Mouse (Mus musculus): ENCODE results near the gene Gnaz. TPM values are rescaled to one million over a fixed set of nuclear protein-coding genes. Genes with fewer than 3 reads are reported as not detected.

Gene Gnaz
- polyA plus RNA-seq (2016; fragmentation: Nextera tagmentation; extraction: Ambion mirVana): 14.0 and 18.5 TPM in 2 replicates

- H3K27me3 ChIP-seq: peaks cover 41% of the 10 kb centered on the region
- H3K9me3 ChIP-seq: no peaks in the 10 kb centered on the region
- H3K27ac ChIP-seq: 0 out of 2 replicates have a peak within 1 kb of the TSS, but pooled peaks have one; percentile 5
- peak; percentile 97 for ATAC-seq (ENCODE audit: low FRiP score)
- WGBS: under 1% methylated on average over 65 of the region's 83 CpGs
- H3K36me3 ChIP-seq (replicated peaks): no peaks in the 10 kb centered on the region
- H3K9ac ChIP-seq: peak within 1 kb of the TSS; percentile 75
- H3K4me3 ChIP-seq (replicated peaks): peak within 1 kb of the TSS; percentile 72
- H3K4me1 ChIP-seq: peaks cover 20% of the 10 kb centered on the region
- peak within 1 kb of the TSS; percentile 95 for H3K4me2 ChIP-seq
These were observed at the start of gene Gnaz for GRCm38 (mm10) chr10:74966850-74967451. Gnaz (plus strand) TSS chr10:74967177.

GRCm38 (mm10) chr10:74919277-74919676, 47.7 kb upstream of the Gnaz start:
- 53% methylated on average over 5 of the region's 5 CpGs for WGBS
- H3K4me3 ChIP-seq (replicated peaks): no peak overlapping the region
- H3K27me3 ChIP-seq: 0 out of 2 replicates have a peak, but pooled peaks cover 1% of the 10 kb centered on the region
- H3K36me3 ChIP-seq (replicated peaks): no peaks in the 10 kb centered on the region
- ATAC-seq (ENCODE audit: low FRiP score): no peak
- no peaks in the 10 kb centered on the region for H3K9me3 ChIP-seq
- no peak overlapping the region for H3K27ac ChIP-seq
- H3K4me1 ChIP-seq: peaks cover 8% of the 10 kb centered on the region; the same call in 1 of the 2 replicates
- no peak overlapping the region for H3K4me2 ChIP-seq
- H3K9ac ChIP-seq: no peak overlapping the region

- no peak overlapping the region for H3K4me2 ChIP-seq
- no peak overlapping the region for H3K9ac ChIP-seq
- peak; percentile 57 for ATAC-seq (ENCODE audit: low FRiP score)
- H3K4me1 ChIP-seq: peaks cover 14% of the 10 kb centered on the region; the same call in 1 of the 2 replicates
- H3K36me3 ChIP-seq (replicated peaks): no peaks in the 10 kb centered on the region
- H3K4me3 ChIP-seq (replicated peaks): no peak overlapping the region
- 49% methylated on average over 17 of the region's 17 CpGs for WGBS
- no peak overlapping the region for H3K27ac ChIP-seq
- H3K27me3 ChIP-seq: 0 out of 2 replicates have a peak, but pooled peaks cover 3% of the 10 kb centered on the region
- no peaks in the 10 kb centered on the region for H3K9me3 ChIP-seq
These were observed 46.0 kb upstream of the Gnaz start for GRCm38 (mm10) chr10:74920853-74921567.

GRCm38 (mm10) chr10:74921614-74922013, 45.4 kb upstream of the Gnaz start:
- H3K27me3 ChIP-seq: 0 out of 2 replicates have a peak, but pooled peaks cover 3% of the 10 kb centered on the region
- H3K27ac ChIP-seq: no peak overlapping the region
- 85% methylated on average over 11 of the region's 11 CpGs for WGBS
- no peak overlapping the region for H3K4me3 ChIP-seq (replicated peaks)
- no peak overlapping the region for H3K9ac ChIP-seq
- H3K4me1 ChIP-seq: peaks cover 14% of the 10 kb centered on the region; the same call in 1 of the 2 replicates
- ATAC-seq (ENCODE audit: low FRiP score): no peak
- H3K36me3 ChIP-seq (replicated peaks): no peaks in the 10 kb centered on the region
- no peaks in the 10 kb centered on the region for H3K9me3 ChIP-seq
- H3K4me2 ChIP-seq: no peak overlapping the region

GRCm38 (mm10) chr10:74922763-74923162, 44.2 kb upstream of the Gnaz start:
- WGBS: 72% methylated on average over 6 of the region's 6 CpGs
- Histone ChIP-seq H3K9ac (no peak overlapping the region), H3K9me3 (no peaks in the 10 kb centered on the region), H3K4me2 (no peak overlapping the region), H3K27ac (no peak overlapping the region), H3K27me3 (0 out of 2 replicates have a peak, but pooled peaks cover 3% of the 10 kb centered on the region), H3K4me1 (peaks cover 14% of the 10 kb centered on the region; the same call in 1 of the 2 replicates), H3K4me3 (replicated peaks) (no peak overlapping the region), H3K36me3 (replicated peaks) (no peaks in the 10 kb centered on the region)
- peak; percentile 45; the same call in 1 of the 2 replicates for ATAC-seq (ENCODE audit: low FRiP score)

GRCm38 (mm10) chr10:74924274-74924673, 42.7 kb upstream of the Gnaz start:
- Histone ChIP-seq H3K27me3 (0 out of 2 replicates have a peak, but pooled peaks cover 3% of the 10 kb centered on the region), H3K27ac (no peak overlapping the region), H3K4me1 (peaks cover 14% of the 10 kb centered on the region; the same call in 1 of the 2 replicates), H3K36me3 (replicated peaks) (no peaks in the 10 kb centered on the region), H3K9ac (no peak overlapping the region), H3K4me2 (no peak overlapping the region), H3K9me3 (no peaks in the 10 kb centered on the region), H3K4me3 (replicated peaks) (no peak overlapping the region)
- WGBS: 91% methylated on average over 14 of the region's 14 CpGs
- ATAC-seq (ENCODE audit: low FRiP score): no peak

- H3K27ac ChIP-seq: no peak overlapping the region
- ATAC-seq (ENCODE audit: low FRiP score): 0 out of 2 replicates have a peak, but pooled peaks have one; percentile 14
- 16% methylated on average over 21 of the region's 21 CpGs for WGBS
- no peaks in the 10 kb centered on the region for H3K36me3 ChIP-seq (replicated peaks)
- H3K4me2 ChIP-seq: peak overlapping the region; percentile 52
- H3K9ac ChIP-seq: no peak overlapping the region
- peaks cover 14% of the 10 kb centered on the region; the same call in 1 of the 2 replicates for H3K4me1 ChIP-seq
- peak overlapping the region; percentile 21; the same call in 1 of the 2 replicates for H3K4me3 ChIP-seq (replicated peaks)
- 0 out of 2 replicates have a peak, but pooled peaks cover 3% of the 10 kb centered on the region for H3K27me3 ChIP-seq
- H3K9me3 ChIP-seq: no peaks in the 10 kb centered on the region
These were observed 41.7 kb upstream of the Gnaz start for GRCm38 (mm10) chr10:74925324-74925723.

GRCm38 (mm10) chr10:74928276-74928675, 38.7 kb upstream of the Gnaz start:
- no peak for ATAC-seq (ENCODE audit: low FRiP score)
- no peak overlapping the region for H3K9ac ChIP-seq
- no peak overlapping the region for H3K4me2 ChIP-seq
- no peak overlapping the region for H3K27ac ChIP-seq
- 84% methylated on average over 7 of the region's 7 CpGs for WGBS
- H3K4me1 ChIP-seq: peaks cover 7% of the 10 kb centered on the region; the same call in 1 of the 2 replicates
- no peaks in the 10 kb centered on the region for H3K36me3 ChIP-seq (replicated peaks)
- no peak overlapping the region for H3K4me3 ChIP-seq (replicated peaks)
- 0 out of 2 replicates have a peak, but pooled peaks cover 3% of the 10 kb centered on the region for H3K27me3 ChIP-seq
- no peaks in the 10 kb centered on the region for H3K9me3 ChIP-seq

GRCm38 (mm10) chr10:74929578-74929977, 37.4 kb upstream of the Gnaz start:
- ATAC-seq (ENCODE audit: low FRiP score): no peak
- Histone ChIP-seq H3K27ac (no peak overlapping the region), H3K36me3 (replicated peaks) (no peaks in the 10 kb centered on the region), H3K4me2 (no peak overlapping the region), H3K9me3 (no peaks in the 10 kb centered on the region), H3K4me3 (replicated peaks) (no peak overlapping the region), H3K4me1 (peaks cover 7% of the 10 kb centered on the region; the same call in 1 of the 2 replicates), H3K9ac (no peak overlapping the region), H3K27me3 (no peaks in the 10 kb centered on the region)
- WGBS: 79% methylated on average over 6 of the region's 6 CpGs

GRCm38 (mm10) chr10:74930541-74930940, 36.4 kb upstream of the Gnaz start:
- H3K4me3 ChIP-seq (replicated peaks): no peak overlapping the region
- H3K9ac ChIP-seq: no peak overlapping the region
- no peaks in the 10 kb centered on the region for H3K9me3 ChIP-seq
- no peak overlapping the region for H3K4me2 ChIP-seq
- H3K4me1 ChIP-seq: peaks cover 3% of the 10 kb centered on the region; the same call in 1 of the 2 replicates
- 79% methylated on average over 3 of the region's 3 CpGs for WGBS
- no peaks in the 10 kb centered on the region for H3K27me3 ChIP-seq
- no peak for ATAC-seq (ENCODE audit: low FRiP score)
- H3K36me3 ChIP-seq (replicated peaks): no peaks in the 10 kb centered on the region
- no peak overlapping the region for H3K27ac ChIP-seq

- Histone ChIP-seq H3K36me3 (replicated peaks) (no peaks in the 10 kb centered on the region), H3K4me3 (replicated peaks) (no peak overlapping the region), H3K9ac (no peak overlapping the region), H3K27me3 (no peaks in the 10 kb centered on the region), H3K27ac (no peak overlapping the region), H3K4me2 (no peak overlapping the region), H3K4me1 (no peaks in the 10 kb centered on the region), H3K9me3 (no peaks in the 10 kb centered on the region)
- 84% methylated on average over 6 of the region's 6 CpGs for WGBS
- no peak for ATAC-seq (ENCODE audit: low FRiP score)
These were observed 35.3 kb upstream of the Gnaz start for GRCm38 (mm10) chr10:74931631-74932030.

GRCm38 (mm10) chr10:74932487-74932886, 34.5 kb upstream of the Gnaz start:
- no peaks in the 10 kb centered on the region for H3K36me3 ChIP-seq (replicated peaks)
- H3K4me3 ChIP-seq (replicated peaks): no peak overlapping the region
- H3K9me3 ChIP-seq: no peaks in the 10 kb centered on the region

More at GRCm38 (mm10) chr10:74932487-74932886, 34.5 kb upstream of the Gnaz start:
- Histone ChIP-seq H3K4me2 (no peak overlapping the region), H3K27ac (no peak overlapping the region), H3K4me1 (no peaks in the 10 kb centered on the region), H3K9ac (no peak overlapping the region), H3K27me3 (no peaks in the 10 kb centered on the region)
- ATAC-seq (ENCODE audit: low FRiP score): no peak
- 83% methylated on average over 6 of the region's 6 CpGs for WGBS

All from forebrain, embryonic 12.5 days (tissue).